Mouse (Mus musculus) spleen, adult 18-20 months (tissue): ENCODE data around the gene Golt1b.

Experiments used
- DNase-seq, 2 experiments: peaks; one replicate each; pipeline ENCODE4 v3.0.0; 2022; ENCODE audit warnings: mixed read lengths in 2 of 2

The Golt1b gene

GRCm38 (mm10) chr6:142386285-142387010 lies 573 bp upstream of the Golt1b start:
- no peak for DNase-seq

- DNase-seq: no peak
These were observed 792 bp downstream of the Golt1b start for GRCm38 (mm10) chr6:142387755-142388271.

DNA sequence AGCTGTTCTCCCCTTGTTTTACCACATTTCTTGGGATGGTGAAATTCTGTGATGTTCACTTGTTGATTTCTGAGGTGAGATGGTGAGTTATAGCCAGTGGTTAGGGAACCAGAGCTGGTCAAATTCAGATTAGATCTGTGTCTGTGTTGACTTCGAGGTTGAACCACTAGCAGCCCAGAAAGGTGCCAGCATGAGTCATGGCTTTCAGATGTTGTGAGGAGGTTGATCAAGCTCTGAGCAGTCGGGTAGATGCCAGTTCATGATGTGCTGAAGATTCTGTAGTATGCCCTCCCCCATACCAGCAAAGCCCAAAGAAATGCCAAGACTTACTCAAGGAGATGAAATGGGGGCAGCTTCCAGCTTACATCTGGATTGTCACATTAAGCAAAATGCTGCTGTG lies 2.1 kb downstream of the Golt1b start:
- no peak for DNase-seq

DNA sequence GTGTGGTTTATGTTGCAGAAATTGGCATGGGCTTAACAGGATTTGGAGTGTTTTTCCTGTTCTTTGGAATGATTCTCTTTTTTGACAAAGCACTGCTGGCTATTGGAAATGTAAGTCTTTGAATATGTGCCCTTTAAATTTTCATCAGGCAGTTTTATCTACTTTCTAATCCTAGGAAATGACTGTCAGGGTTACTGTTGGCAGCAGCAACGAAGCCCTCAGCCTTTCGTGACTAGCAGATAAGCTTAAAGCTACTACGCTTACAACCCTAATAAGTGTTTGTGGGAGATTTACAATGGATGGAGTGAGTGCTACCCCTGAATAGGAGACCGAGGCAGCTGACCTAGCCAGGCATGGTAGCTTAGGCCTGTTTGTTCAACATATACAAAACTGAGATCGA lies 5.3 kb downstream of the Golt1b start:
- DNase-seq: no peak

- no peak for DNase-seq
These were observed 7.6 kb downstream of the Golt1b start for GRCm38 (mm10) chr6:142394669-142395068.

- DNase-seq: no peak
These were observed 8.7 kb downstream of the Golt1b start for GRCm38 (mm10) chr6:142395756-142396155.

GRCm38 (mm10) chr6:142411140-142411539 lies 24.1 kb downstream of the Golt1b start:
- DNase-seq: no peak

- DNase-seq: no peak
These were observed 26.0 kb downstream of the Golt1b start, which contains the start of gene Spx for GRCm38 (mm10) chr6:142412906-142413491. Gene Spx (plus strand): TSS chr6:142413441.

DNA sequence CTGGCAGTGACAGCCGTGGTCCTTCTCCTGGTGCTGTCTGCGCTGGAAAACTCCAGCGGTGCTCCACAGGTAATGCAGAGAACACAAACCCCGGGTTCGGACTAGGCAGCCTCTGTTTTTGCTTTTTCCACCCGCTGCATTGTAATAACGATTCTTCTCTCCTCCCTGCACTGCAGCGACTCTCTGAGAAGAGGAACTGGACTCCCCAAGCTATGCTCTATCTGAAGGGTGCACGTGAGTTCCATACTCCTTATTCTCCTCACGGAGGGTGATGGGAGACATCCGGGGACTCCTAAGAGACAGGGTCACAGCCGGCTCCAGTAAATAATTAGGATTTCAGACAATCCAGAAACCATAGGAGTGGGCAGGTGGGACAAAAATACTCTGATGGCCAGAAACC lies 26.8 kb downstream of the Golt1b start:
- DNase-seq: no peak

DNA sequence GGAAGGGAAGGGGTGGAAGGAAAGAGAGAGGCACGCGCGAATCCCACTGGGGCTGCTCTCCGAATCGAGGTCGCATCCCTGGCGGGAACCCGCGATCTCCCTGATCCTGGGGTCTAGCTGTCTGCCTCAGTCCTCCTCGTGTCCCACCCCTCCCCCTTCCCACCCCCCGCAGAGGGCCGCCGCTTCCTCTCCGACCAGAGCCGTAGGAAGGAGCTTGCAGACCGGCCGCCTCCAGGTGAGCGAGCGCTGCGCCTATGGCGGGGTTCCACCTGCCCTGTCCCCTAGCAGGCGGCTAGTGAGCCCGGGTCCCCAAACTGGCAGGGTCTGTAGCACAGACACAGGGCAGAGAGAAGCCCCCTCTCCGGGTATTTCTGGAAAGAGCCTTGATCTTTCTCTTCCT lies 27.6 kb downstream of the Golt1b start:
- no peak for DNase-seq

DNA sequence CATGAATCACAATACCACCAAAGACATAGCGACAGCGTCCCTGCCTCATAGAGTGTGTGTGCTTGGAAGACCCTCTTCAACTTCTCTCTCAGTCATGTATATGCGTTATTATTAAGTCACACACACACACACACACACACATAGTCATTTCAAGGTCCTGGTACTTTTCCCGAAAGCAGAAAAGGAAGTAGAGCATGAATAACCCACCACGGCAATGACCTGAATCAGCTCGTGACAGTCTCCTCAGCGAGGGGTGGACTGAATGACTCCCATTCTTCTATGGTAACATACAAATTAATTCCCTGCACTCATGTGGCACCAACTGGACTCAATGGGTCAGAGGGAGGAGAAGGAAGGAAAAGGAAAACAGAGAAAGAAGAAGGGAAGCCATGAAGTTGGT lies 38.0 kb downstream of the Golt1b start:
- no peak for DNase-seq

DNA sequence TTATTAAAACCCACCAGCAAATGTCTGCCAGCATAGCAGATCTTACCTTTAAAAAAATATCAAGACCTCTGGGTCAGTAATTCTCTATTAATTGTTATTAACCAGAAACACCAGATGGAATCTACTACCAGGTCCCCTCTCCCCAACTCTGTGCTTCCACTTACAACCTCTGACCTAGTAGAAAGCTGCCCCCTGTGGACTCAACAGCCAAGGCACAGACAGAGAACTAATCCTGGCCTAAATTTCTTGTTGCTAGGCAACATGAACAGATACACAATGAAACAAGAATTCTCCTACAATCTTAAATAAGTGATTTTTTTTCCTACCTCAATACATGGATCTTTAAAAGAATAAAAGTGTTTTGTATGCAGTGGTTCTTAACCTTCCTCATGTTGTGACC lies 42.1 kb downstream of the Golt1b start:
- no peak for DNase-seq

DNA sequence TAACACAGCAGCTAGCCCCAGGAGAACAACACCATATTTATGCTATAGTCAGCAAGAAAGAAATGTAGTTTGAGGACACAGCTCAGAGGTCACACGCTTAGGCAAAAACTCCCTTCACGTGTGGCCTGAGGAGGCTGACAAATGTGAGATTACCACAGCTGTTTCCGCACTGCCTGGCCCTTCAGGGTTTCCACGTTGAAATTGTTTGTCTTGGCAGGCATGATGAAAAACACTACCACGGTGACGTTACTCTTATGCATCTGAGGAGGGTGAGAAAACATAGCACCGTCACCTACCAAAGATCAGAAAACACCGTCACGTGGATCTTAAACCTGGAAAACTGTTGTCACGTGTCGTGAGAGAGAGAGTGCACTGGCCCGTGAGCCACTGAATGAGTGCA lies 64.4 kb downstream of the Golt1b start:
- DNase-seq: no peak

DNA sequence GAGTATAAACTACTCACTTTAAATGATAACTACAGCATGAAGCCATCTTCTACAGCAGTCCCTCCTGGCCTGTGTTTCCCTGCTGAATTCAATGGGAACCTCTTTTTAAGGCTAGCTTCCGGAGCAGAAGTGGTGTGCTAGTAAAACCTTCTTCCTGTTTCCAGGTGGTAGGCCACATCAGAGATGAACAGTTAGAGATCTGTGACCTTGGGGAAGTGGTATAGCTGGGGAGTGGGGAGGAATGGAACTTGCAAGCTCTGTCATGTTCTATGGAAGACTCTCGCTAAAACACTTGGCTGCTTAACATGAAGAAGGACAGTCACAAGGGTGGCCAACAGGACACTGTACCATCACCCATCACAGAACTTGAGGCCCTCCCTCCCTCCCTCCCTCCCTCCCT lies 66.3 kb downstream of the Golt1b start:
- DNase-seq: no peak
